Mouse (Mus musculus) liver, adult 2 months (tissue): ENCODE data around the gene Cyth1. TPM values are rescaled to one million over a fixed set of nuclear protein-coding genes. Genes with fewer than 3 reads are reported as not detected.

Experiments used
- DNase-seq: peaks from one replicate; pipeline ENCODE4 v3.0.0-alpha.2; 2011; ENCODE audit warnings: low read depth, low spot score; ENCODE audit errors: extremely low read depth
- H3K27ac ChIP-seq: fragments of 200-500 bp; replicated peaks from 2 replicates; pipeline ENCODE4 v1.5.1; 2012; ENCODE audit warnings: low read depth, mild to moderate bottlenecking, control low read depth, inconsistent platforms, low read length; ENCODE audit not compliant: insufficient read depth
- H3K27me3 ChIP-seq: fragments of 200-500 bp; 2 replicates; pipeline ENCODE4 v1.6.1; 2012; ENCODE audit warnings: mild to moderate bottlenecking, moderate library complexity, low read length, inconsistent platforms; ENCODE audit not compliant: control insufficient read depth, insufficient read depth
- H3K36me3 ChIP-seq: fragments of 200-500 bp; 2 replicates; pipeline ENCODE4 v1.6.1; 2012; ENCODE audit warnings: low read length, inconsistent platforms; ENCODE audit not compliant: control insufficient read depth, insufficient read depth
- H3K4me1 ChIP-seq: fragments of 200-500 bp; 2 replicates; pipeline ENCODE4 v1.6.1; 2011; ENCODE audit warnings: low read length; ENCODE audit not compliant: control insufficient read depth, insufficient read depth
- H3K4me3 ChIP-seq: fragments of 200-500 bp; 2 replicates; pipeline ENCODE4 v1.5.1; 2011; ENCODE audit warnings: low read depth, mild to moderate bottlenecking, control low read depth, low read length, moderate library complexity; ENCODE audit not compliant: insufficient read depth
- H3K79me2 ChIP-seq: fragments of 200-500 bp; 2 replicates; pipeline ENCODE4 v1.6.1; 2012; ENCODE audit warnings: inconsistent platforms, mild to moderate bottlenecking, low read length, moderate library complexity; ENCODE audit not compliant: control insufficient read depth, insufficient read depth
- H3K9ac ChIP-seq: fragments of 200-500 bp; 2 replicates; pipeline ENCODE4 v1.6.1; 2012; ENCODE audit warnings: low read depth, mild to moderate bottlenecking, control low read depth, inconsistent platforms, low read length
- CTCF ChIP-seq: fragments of 200-500 bp; IDR thresholded peaks from 2 replicates; pipeline ENCODE4 v1.5.1; 2011; ENCODE audit warnings: low read depth, low read length, control low read depth
- POLR2A ChIP-seq: fragments of 200-500 bp; IDR thresholded peaks from 2 replicates; pipeline ENCODE4 v1.6.1; 2011; ENCODE audit warnings: low read length, control low read depth; ENCODE audit not compliant: insufficient read depth; ENCODE audit errors: extremely low read depth
- WGBS: fragments of 180-500 bp; shearing (Covaris S2); methylation state at CpG from one replicate; pipeline ENCODE4 v1.1.7; 2018; 5-methylcytosine and 5-hydroxymethylcytosine counted together
- polyA plus RNA-seq: library from polyadenylated mRNA; depleted of rRNA; stranded (reverse); fragments of >200 nt; gene quantifications from 2 replicates; pipeline ENCODE4 v1.2.3, GENCODE M21; 2012
- total RNA-seq: library from RNA; depleted of rRNA; stranded (reverse); fragments of >200 nt; gene quantifications from 2 replicates; pipeline ENCODE4 v1.2.3, GENCODE M21; 2014

Cyth1 gene
- total and polyA plus RNA-seq, 2 experiments: 14.7 to 32.4 TPM

DNA sequence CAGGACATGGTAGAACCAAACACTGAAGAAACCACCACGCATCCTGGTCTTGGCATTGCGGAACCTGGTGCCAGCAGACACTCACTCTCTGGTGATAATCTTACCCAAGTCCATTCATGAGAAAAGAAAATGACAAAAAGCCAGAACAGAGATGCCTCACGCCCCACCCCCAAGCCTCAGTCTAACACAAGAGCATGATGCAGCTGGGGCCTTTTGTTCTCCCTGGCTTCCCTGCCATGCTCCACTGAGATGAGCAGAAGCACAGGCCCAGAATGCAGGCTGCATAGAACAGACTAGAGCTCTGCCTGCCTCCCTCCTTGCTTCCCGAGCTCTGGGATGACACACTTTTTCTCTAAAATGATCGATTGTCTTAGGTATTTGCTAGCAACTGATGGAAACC is 14.8 kb upstream of the Cyth1 start:
- DNase-seq: no peak
- H3K36me3 ChIP-seq: peaks cover 31% of the 10 kb centered on the region
- 95% methylated on average over 5 of the region's 5 CpGs for WGBS

DNA sequence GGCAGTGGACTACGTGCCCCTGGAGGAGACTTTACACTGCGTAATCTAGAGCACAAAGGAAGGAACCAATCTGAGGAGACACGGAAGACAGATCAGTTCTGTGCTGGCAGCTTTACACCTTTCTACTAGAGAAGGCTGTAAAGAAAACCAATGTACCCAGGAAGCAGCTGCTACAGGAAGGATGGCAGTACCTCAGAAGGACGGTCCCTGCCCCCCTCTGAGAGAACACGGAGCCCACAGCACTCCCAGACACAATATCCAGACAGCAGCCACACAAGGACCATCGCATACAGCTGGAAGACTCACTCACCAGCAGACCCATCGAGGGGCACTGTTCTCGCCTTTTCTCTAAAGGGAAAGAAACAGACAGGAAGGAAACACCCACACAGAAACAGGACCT is 11.7 kb upstream of the Cyth1 start:
- 84% methylated on average over 8 of the region's 8 CpGs for WGBS

More for the DNA sequence above, 14.8 kb upstream of the Cyth1 start:
- no peak overlapping the region for H3K4me3 ChIP-seq
- H3K27ac ChIP-seq: no peak overlapping the region
- peaks cover 15% of the 10 kb centered on the region for H3K4me1 ChIP-seq
- H3K79me2 ChIP-seq: no peaks in the 10 kb centered on the region
- no peaks in the 10 kb centered on the region for H3K27me3 ChIP-seq
- H3K9ac ChIP-seq: no peak overlapping the region
- no peak for TF ChIP-seq CTCF

GRCm38 (mm10) chr11:118259580-118259979 is 11.2 kb upstream of the Cyth1 start:
- Histone ChIP-seq H3K4me3 (no peak overlapping the region), H3K79me2 (no peaks in the 10 kb centered on the region), H3K36me3 (peaks cover 22% of the 10 kb centered on the region; the same call in 1 of the 2 replicates), H3K4me1 (no peaks in the 10 kb centered on the region), H3K27me3 (no peaks in the 10 kb centered on the region), H3K9ac (no peak overlapping the region), H3K27ac (no peak overlapping the region)
- 95% methylated on average over 8 of the region's 8 CpGs for WGBS
- DNase-seq: no peak
- TF ChIP-seq POLR2A: no peak
- no peak for TF ChIP-seq CTCF

More for the DNA sequence above, 11.7 kb upstream of the Cyth1 start:
- H3K27me3 ChIP-seq: no peaks in the 10 kb centered on the region
- H3K36me3 ChIP-seq: peaks cover 22% of the 10 kb centered on the region; the same call in 1 of the 2 replicates
- H3K79me2 ChIP-seq: no peaks in the 10 kb centered on the region
- H3K27ac ChIP-seq: no peak overlapping the region
- H3K4me1 ChIP-seq: peaks cover 2% of the 10 kb centered on the region
- H3K9ac ChIP-seq: no peak overlapping the region
- no peak overlapping the region for H3K4me3 ChIP-seq
- TF ChIP-seq CTCF (no peak), POLR2A (no peak)
- no peak for DNase-seq

DNA sequence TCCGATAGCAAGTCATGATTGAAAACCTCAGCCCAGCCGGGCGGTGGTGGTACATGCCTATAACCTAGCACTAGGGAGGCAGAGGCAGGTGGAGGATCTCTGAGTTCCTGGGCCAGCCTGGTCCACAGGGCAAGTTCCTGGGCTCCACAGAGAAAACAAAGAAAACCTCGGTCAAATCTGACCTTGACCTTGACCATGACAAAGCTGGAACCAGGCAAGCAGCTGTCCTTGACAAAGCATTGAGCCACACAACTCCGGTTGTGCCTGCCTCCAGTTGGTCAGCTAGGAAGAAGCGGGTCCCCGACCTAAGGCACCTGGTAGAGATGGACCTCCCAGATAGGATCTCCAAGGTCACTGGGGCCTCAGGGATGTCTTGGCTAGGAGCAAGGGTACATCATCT is 8.0 kb upstream of the Cyth1 start:
- H3K27ac ChIP-seq: no peak overlapping the region
- 73% methylated on average over 7 of the region's 7 CpGs for WGBS
- H3K36me3 ChIP-seq: peaks cover 6% of the 10 kb centered on the region; the same call in 1 of the 2 replicates
- no peak overlapping the region for H3K9ac ChIP-seq
- H3K27me3 ChIP-seq: no peaks in the 10 kb centered on the region
- DNase-seq: no peak
- H3K79me2 ChIP-seq: no peaks in the 10 kb centered on the region
- 0 out of 2 replicates have a peak, but pooled peaks cover 3% of the 10 kb centered on the region for H3K4me1 ChIP-seq
- H3K4me3 ChIP-seq: no peak overlapping the region
- TF ChIP-seq POLR2A: no peak
- no peak for TF ChIP-seq CTCF

DNA sequence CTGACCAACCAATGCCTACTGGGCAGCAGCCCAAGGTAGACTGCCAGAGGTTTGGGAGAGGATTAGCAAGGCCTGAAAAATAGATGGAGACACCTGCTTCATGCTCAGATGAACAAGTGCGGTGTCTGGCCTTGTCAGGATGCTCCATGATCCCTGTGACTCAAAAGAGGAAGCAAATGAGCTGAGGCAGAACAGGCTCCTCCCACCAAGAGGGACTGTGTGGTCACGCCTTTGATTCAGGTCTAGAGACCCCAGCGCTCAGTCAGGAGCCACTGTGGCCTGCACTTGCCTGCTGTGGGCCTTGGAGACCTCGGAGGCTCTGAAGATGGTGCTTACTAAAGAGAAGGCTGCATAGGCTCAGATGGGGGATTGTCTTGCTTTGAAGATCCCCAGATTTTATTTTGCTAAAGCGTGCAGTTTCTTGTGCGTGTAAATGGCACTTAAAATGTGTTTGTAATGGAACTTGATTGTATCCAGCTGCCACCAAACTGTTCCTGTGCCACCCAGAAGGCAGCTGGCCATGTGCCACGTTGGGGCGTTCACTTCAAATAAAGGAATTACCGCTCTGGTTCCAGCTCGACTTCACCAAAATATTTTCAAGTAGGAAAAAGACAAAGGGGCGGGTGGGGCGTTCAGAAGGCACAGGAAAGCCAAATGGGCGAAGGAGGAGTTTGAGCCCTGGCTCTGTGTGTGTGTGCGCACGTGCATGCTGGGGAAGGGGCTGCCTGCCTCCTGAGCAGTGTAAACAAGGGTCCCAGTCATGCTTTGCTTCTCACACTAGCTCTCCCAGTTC is 6.0 kb upstream of the Cyth1 start:
- peak; percentile 65 for DNase-seq
- H3K79me2 ChIP-seq: no peaks in the 10 kb centered on the region
- H3K4me1 ChIP-seq: peaks cover 3% of the 10 kb centered on the region; the same call in 1 of the 2 replicates
- TF ChIP-seq CTCF: no peak
- TF ChIP-seq POLR2A: no peak
- no peak overlapping the region for H3K4me3 ChIP-seq
- no peaks in the 10 kb centered on the region; the same call in 1 of the 2 replicates for H3K36me3 ChIP-seq
- WGBS: 70% methylated on average over 15 of the region's 15 CpGs
- H3K27me3 ChIP-seq: no peaks in the 10 kb centered on the region
- no peak overlapping the region for H3K27ac ChIP-seq
- H3K9ac ChIP-seq: no peak overlapping the region

- H3K36me3 ChIP-seq: no peaks in the 10 kb centered on the region
- H3K9ac ChIP-seq: no peak overlapping the region
- H3K79me2 ChIP-seq: no peaks in the 10 kb centered on the region
- H3K27me3 ChIP-seq: no peaks in the 10 kb centered on the region
- H3K4me1 ChIP-seq: peaks cover 5% of the 10 kb centered on the region
- peak; percentile 74 for DNase-seq
- 76% methylated on average over 7 of the region's 7 CpGs for WGBS
- H3K27ac ChIP-seq: no peak overlapping the region
- no peak for TF ChIP-seq CTCF
- TF ChIP-seq POLR2A: no peak
- H3K4me3 ChIP-seq: no peak overlapping the region
Observed at GRCm38 (mm10) chr11:118253447-118254158, 5.2 kb upstream of the Cyth1 start.
